Mouse (Mus musculus): ENCODE measurements around the gene Oosp2.

Oosp2 gene

DNA sequence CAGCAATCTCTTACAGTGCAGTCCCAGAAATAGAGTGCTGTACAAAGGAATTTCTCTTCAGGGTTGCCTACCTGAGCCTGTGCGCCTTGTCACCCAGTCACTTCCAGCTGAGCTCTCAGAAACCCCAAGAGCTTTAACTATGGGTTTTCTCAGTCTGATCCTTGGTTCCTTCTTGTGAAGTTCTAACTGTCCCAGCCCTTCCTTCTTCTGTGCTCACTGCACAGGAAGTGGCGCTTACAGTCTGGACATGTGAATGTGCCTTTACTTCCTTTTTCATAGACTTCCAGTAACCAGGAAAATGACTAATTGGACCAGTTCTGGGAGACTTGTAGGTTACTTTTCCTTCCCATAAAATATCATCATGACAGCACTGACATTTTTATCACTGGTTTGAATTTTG lies 55.8 kb downstream of the Oosp2 start, which contains the start of gene Ms4a6d:
Gene Ms4a6d (minus strand): TSS at position 247 of the 400 bp plus-strand sequence.
- no peak for DNase-seq (ENCODE audit: low spot score in 2 of 2)

DNA sequence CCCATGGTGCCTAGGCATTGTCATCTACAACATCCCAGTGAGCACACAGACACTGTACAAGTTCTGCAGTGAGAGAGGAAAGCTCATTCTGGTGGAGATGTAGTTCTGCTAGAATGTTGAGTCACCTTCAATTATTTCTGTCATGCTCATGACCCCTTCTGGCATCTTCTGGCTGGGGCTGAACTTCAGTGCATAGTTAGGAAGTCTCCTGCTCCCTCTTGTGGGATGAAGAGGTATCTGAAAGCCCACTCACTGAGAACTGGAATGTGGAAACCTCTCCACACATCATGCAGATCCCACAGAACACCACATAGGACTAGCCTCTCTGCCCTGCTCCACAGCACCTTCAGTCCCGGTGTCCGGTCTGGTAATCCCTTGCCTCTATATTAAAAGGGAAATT lies 58.3 kb downstream of the Oosp2 start:
- DNase-seq (ENCODE audit: low spot score in 2 of 2) = no peak

DNA sequence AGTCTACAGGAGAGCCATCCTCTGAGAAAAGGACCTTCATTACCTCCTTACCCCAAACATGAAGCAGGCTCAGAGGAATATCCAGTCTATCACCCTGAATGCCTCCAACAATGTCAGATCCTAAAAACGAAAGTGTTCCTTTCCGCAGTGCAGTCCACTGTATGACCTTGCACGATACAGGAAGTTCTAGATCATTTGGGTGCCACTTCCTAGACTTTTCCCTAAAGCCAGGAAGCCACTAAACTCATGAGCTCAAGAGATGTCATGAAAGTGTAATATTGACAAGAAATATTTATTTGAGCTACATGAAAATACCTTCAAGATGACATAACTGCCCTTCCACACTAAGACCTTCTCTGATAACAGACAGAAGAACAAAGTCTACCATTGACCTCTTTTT lies 59.0 kb downstream of the Oosp2 start:
- no peak for DNase-seq (ENCODE audit: low spot score in 2 of 2)
